Mouse (Mus musculus) lung, embryonic 14.5 days (tissue): Measurements from ENCODE around the gene Pkm. TPM values are rescaled to one million over a fixed set of nuclear protein-coding genes. Genes with fewer than 3 reads are reported as not detected.
A peak's percentile ranks its signal among the peaks of the same experiment; 100 is the strongest.

ENCODE experiments used
- ATAC-seq: fragments of 200-750 bp; cut with Nextera tagmentation; 2 replicates; pipeline ENCODE4 v1.8.0; 2017; ENCODE audit warnings: mild to moderate bottlenecking, moderate TSS enrichment, moderate library complexity; ENCODE audit not compliant: insufficient read depth
- DNase-seq: peaks from one replicate; pipeline ENCODE4 v3.0.0-alpha.2; 2015
- H3K27ac ChIP-seq: fragments of 300-500 bp; sonication (generic); 2 replicates; pipeline ENCODE4 v1.5.1; 2014; ENCODE audit warnings: low read depth, mild to moderate bottlenecking, moderate library complexity
- H3K27me3 ChIP-seq: fragments of 300-500 bp; sonication (generic); 2 replicates; pipeline ENCODE4 v1.6.1; 2014; ENCODE audit warnings: low read length, control low read depth; ENCODE audit not compliant: insufficient read depth
- H3K36me3 ChIP-seq: fragments of 300-500 bp; sonication (generic); 2 replicates; pipeline ENCODE4 v1.6.1; 2014; ENCODE audit warnings: control low read depth; ENCODE audit not compliant: insufficient read depth
- H3K4me1 ChIP-seq: fragments of 300-500 bp; sonication (generic); 2 replicates; pipeline ENCODE4 v1.6.1; 2014; ENCODE audit warnings: antibody characterized with exemption, control low read depth; ENCODE audit not compliant: insufficient read depth
- H3K4me2 ChIP-seq: fragments of 300-500 bp; sonication (generic); 2 replicates; pipeline ENCODE4 v1.6.1; 2014; ENCODE audit warnings: mild to moderate bottlenecking
- H3K4me3 ChIP-seq: fragments of 300-500 bp; sonication (generic); 2 replicates; pipeline ENCODE4 v1.5.1; 2014; ENCODE audit warnings: low read depth, low read length
- H3K9ac ChIP-seq: fragments of 300-500 bp; sonication (generic); 2 replicates; pipeline ENCODE4 v1.6.1; 2014
- H3K9me3 ChIP-seq: fragments of 300-500 bp; sonication (generic); 2 replicates; pipeline ENCODE4 v1.6.1; 2016; ENCODE audit warnings: low read depth, low read length, control low read depth
- CTCF ChIP-seq: IDR thresholded peaks from 2 replicates; pipeline ENCODE4 v1.5.1; 2016; ENCODE audit warnings: antibody characterized with exemption, low read depth
- WGBS: fragments of 180-500 bp; shearing (Covaris S2); extraction: QIAGEN DNeasy Blood & Tissue Kit; methylation state at CpG from one replicate; pipeline ENCODE4 v1.1.7; 2014; 5-methylcytosine and 5-hydroxymethylcytosine counted together
- polyA plus RNA-seq: library from polyadenylated mRNA; unstranded; fragments of >200 nt; fragmentation: Nextera tagmentation; extraction: Ambion mirVana; gene quantifications from 2 replicates; pipeline ENCODE4 v1.2.1, GENCODE M21; 2014

Gene Pkm
- 1,391 and 1,486 TPM in 2 replicates for polyA plus RNA-seq

GRCm38 (mm10) chr9:59655958-59656634 is at the start of gene Pkm:
TSS of gene Pkm (plus strand) at chr9:59656368.
- H3K4me1 ChIP-seq, result peaks cover 13% of the 10 kb centered on the region; the same call in 1 of the 2 replicates
- DNase-seq (peak; percentile 99), ATAC-seq (peak; percentile 91)
- H3K27me3 ChIP-seq, result no peaks in the 10 kb centered on the region
- peak within 1 kb of the TSS; percentile 98 for H3K27ac ChIP-seq
- peak within 1 kb of the TSS; percentile 87 for H3K4me3 ChIP-seq
- WGBS, result under 1% methylated on average over 46 of the region's 46 CpGs
- peaks cover 21% of the 10 kb centered on the region for H3K36me3 ChIP-seq
- peak; percentile 33 for TF ChIP-seq CTCF
- H3K9ac ChIP-seq, result peak within 1 kb of the TSS; percentile 90
- H3K4me2 ChIP-seq, result peak within 1 kb of the TSS; percentile 63
- H3K9me3 ChIP-seq, result no peaks in the 10 kb centered on the region

- no peak for DNase-seq
- 81% methylated on average over 2 of the region's 2 CpGs for WGBS
- no peak overlapping the region for H3K4me3 ChIP-seq
Measured at GRCm38 (mm10) chr9:59610950-59611349, 45.2 kb upstream of the Pkm start.

GRCm38 (mm10) chr9:59615797-59616196 is 40.4 kb upstream of the Pkm start:
- DNase-seq, result no peak
- Histone ChIP-seq H3K4me1 (no peaks in the 10 kb centered on the region), H3K4me2 (no peak overlapping the region), H3K36me3 (no peaks in the 10 kb centered on the region), H3K9ac (no peak overlapping the region), H3K9me3 (no peaks in the 10 kb centered on the region), H3K27me3 (no peaks in the 10 kb centered on the region), H3K4me3 (no peak overlapping the region), H3K27ac (no peak overlapping the region)
- TF ChIP-seq CTCF, result no peak
- 72% methylated on average over 2 of the region's 2 CpGs for WGBS
- ATAC-seq, result no peak

More at GRCm38 (mm10) chr9:59610950-59611349, 45.2 kb upstream of the Pkm start:
- no peaks in the 10 kb centered on the region for H3K4me1 ChIP-seq
- no peaks in the 10 kb centered on the region for H3K9me3 ChIP-seq
- no peak for TF ChIP-seq CTCF
- no peak for ATAC-seq
- H3K9ac ChIP-seq, result no peak overlapping the region
- H3K27me3 ChIP-seq, result no peaks in the 10 kb centered on the region
- H3K36me3 ChIP-seq, result no peaks in the 10 kb centered on the region
- H3K4me2 ChIP-seq, result no peak overlapping the region
- H3K27ac ChIP-seq, result no peak overlapping the region

- ATAC-seq (peak; percentile 99), DNase-seq (peak; percentile 99)
- Histone ChIP-seq H3K36me3 (no peaks in the 10 kb centered on the region), H3K4me1 (no peaks in the 10 kb centered on the region), H3K27me3 (no peaks in the 10 kb centered on the region), H3K4me3 (peak within 1 kb of the TSS; percentile 76), H3K9ac (peak within 1 kb of the TSS; percentile 82), H3K4me2 (peak within 1 kb of the TSS; percentile 78), H3K9me3 (no peaks in the 10 kb centered on the region), H3K27ac (peak within 1 kb of the TSS; percentile 89)
- no peak for TF ChIP-seq CTCF
- WGBS, result under 1% methylated on average over 36 of the region's 36 CpGs
Measured at GRCm38 (mm10) chr9:59616622-59617306, 39.4 kb upstream of the Pkm start, which contains the start of gene Parp6. TSS of gene Parp6 (plus strand) at chr9:59617284.

- WGBS, result under 1% methylated on average over 56 of the region's 58 CpGs
- ATAC-seq (no peak; the same call in 1 of the 2 replicates), DNase-seq (no peak)
- peak overlapping the region; percentile 89 for H3K27ac ChIP-seq
- no peak for TF ChIP-seq CTCF
- H3K4me3 ChIP-seq, result peak overlapping the region; percentile 76
- no peaks in the 10 kb centered on the region for H3K4me1 ChIP-seq
- no peaks in the 10 kb centered on the region for H3K9me3 ChIP-seq
- peak overlapping the region; percentile 82 for H3K9ac ChIP-seq
- 0 out of 2 replicates have a peak, but pooled peaks cover under 1% of the 10 kb centered on the region for H3K36me3 ChIP-seq
- no peaks in the 10 kb centered on the region for H3K27me3 ChIP-seq
- H3K4me2 ChIP-seq, result peak overlapping the region; percentile 78
Measured at GRCm38 (mm10) chr9:59617307-59617973, 38.7 kb upstream of the Pkm start.

GRCm38 (mm10) chr9:59638372-59638771 is 17.8 kb upstream of the Pkm start:
- no peak for DNase-seq
- ATAC-seq, result no peak
- no peaks in the 10 kb centered on the region for H3K4me1 ChIP-seq
- H3K9me3 ChIP-seq, result no peaks in the 10 kb centered on the region
- peaks cover 73% of the 10 kb centered on the region for H3K36me3 ChIP-seq
- no peak for TF ChIP-seq CTCF
- no peak overlapping the region for H3K9ac ChIP-seq
- no peaks in the 10 kb centered on the region for H3K27me3 ChIP-seq
- WGBS, result 85% methylated on average over 1 of the region's 1 CpGs
- no peak overlapping the region for H3K4me3 ChIP-seq
- H3K27ac ChIP-seq, result no peak overlapping the region
- no peak overlapping the region for H3K4me2 ChIP-seq

GRCm38 (mm10) chr9:59639936-59640335 is 16.2 kb upstream of the Pkm start:
- Histone ChIP-seq H3K4me2 (no peak overlapping the region), H3K9ac (no peak overlapping the region), H3K27me3 (no peaks in the 10 kb centered on the region), H3K27ac (no peak overlapping the region), H3K9me3 (no peaks in the 10 kb centered on the region), H3K4me1 (no peaks in the 10 kb centered on the region), H3K36me3 (peaks cover 61% of the 10 kb centered on the region), H3K4me3 (no peak overlapping the region)
- TF ChIP-seq CTCF, result no peak
- no peak for DNase-seq
- 85% methylated on average over 4 of the region's 4 CpGs for WGBS
- ATAC-seq, result no peak
